Mouse (Mus musculus) midbrain, embryonic 12.5 days (tissue): ENCODE measurements around the gene Cmc4. TPM values are rescaled to one million over a fixed set of nuclear protein-coding genes. Genes with fewer than 3 reads are reported as not detected.

ENCODE experiments used
- ATAC-seq: fragments of 200-750 bp; cut with Nextera tagmentation; 2 replicates; pipeline ENCODE4 v1.8.0; 2017; ENCODE audit warnings: low read depth, moderate TSS enrichment, moderate library complexity; ENCODE audit not compliant: low FRiP score
- H3K27ac ChIP-seq: fragments of 300-500 bp; sonication (generic); replicated peaks from 2 replicates; pipeline ENCODE4 v1.5.1; 2016; ENCODE audit warnings: mild to moderate bottlenecking
- H3K27me3 ChIP-seq: fragments of 300-500 bp; sonication (generic); 2 replicates; pipeline ENCODE4 v1.6.1; 2016; ENCODE audit warnings: mild to moderate bottlenecking
- H3K36me3 ChIP-seq: fragments of 300-500 bp; sonication (generic); 2 replicates; pipeline ENCODE4 v1.6.1; 2016
- H3K4me1 ChIP-seq: fragments of 300-500 bp; sonication (generic); 2 replicates; pipeline ENCODE4 v1.6.1; 2016
- H3K4me2 ChIP-seq: fragments of 300-500 bp; sonication (generic); replicated peaks from 2 replicates; pipeline ENCODE4 v1.6.1; 2016; ENCODE audit warnings: mild to moderate bottlenecking, moderate library complexity
- H3K4me3 ChIP-seq: fragments of 300-500 bp; sonication (generic); 2 replicates; pipeline ENCODE4 v1.5.1; 2016; ENCODE audit warnings: mild to moderate bottlenecking
- H3K9ac ChIP-seq: fragments of 300-500 bp; sonication (generic); replicated peaks from 2 replicates; pipeline ENCODE4 v1.6.1; 2016; ENCODE audit warnings: mild to moderate bottlenecking, moderate library complexity
- H3K9me3 ChIP-seq: fragments of 300-500 bp; sonication (generic); 2 replicates; pipeline ENCODE4 v1.6.1; 2016; ENCODE audit warnings: mild to moderate bottlenecking
- WGBS: fragments of 180-500 bp; shearing (Covaris S2); methylation state at CpG from one replicate; pipeline ENCODE4 v1.1.7; 2016; 5-methylcytosine and 5-hydroxymethylcytosine counted together
- polyA plus RNA-seq: library from polyadenylated mRNA; unstranded; fragments of >200 nt; fragmentation: Nextera tagmentation; extraction: Ambion mirVana; gene quantifications from 2 replicates; pipeline ENCODE4 v1.2.1, GENCODE M21; 2016

Gene Cmc4
- 24.7 and 25.0 TPM in 2 replicates for polyA plus RNA-seq

DNA sequence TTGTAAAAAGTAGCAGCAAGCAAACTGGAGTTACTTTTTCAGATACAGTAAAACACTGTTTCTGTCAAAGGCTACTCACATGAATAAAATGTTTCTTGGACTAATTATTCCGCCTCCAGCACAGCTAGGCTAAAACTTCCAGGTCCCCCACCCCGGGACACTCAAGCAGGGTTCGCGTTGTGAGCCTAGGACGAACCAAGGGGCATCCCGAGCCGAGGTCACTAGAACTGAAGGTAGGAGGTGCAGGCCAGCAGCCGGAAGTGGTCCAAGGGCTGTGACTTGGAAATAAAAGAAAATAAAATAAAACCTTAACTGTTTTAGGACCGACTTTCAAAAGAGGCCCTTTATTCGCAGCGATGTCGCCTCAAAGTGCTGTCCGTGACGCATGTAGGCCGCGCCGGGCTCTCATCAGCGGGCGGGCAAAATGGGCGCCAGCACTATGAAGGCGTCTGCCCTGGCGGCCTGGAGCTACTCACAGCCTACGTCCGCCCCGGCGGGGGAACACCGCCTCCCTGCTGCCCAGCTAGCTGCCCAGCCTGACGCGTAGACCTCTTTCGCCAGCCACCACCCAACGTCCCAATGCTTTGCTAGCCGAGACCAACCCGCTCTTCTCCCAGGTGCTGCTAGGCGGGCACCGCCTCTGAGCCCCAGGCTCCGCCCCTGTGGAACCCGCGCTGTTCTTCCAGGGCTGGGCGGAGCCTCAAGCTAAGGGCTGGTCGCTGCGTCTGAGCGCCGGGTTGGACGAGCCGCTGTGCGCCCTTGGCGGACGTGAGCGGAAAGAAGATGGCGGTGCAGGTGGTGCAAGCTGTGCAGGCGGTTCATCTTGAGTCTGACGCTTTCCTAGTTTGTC lies at the start of gene Cmc4, which contains the start of the genes Mtcp1 and Brcc3:
TSS of gene Cmc4 (minus strand) at position 649 of the 850 bp plus-strand sequence.
TSS of gene Mtcp1 (minus strand) at position 653 of the 850 bp plus-strand sequence.
TSS of gene Brcc3 (plus strand) at position 693 of the 850 bp plus-strand sequence.
- WGBS = 21% methylated on average over 50 of the region's 52 CpGs
- peak within 1 kb of the TSS; percentile 57 for H3K9ac ChIP-seq
- no peaks in the 10 kb centered on the region for H3K9me3 ChIP-seq
- H3K36me3 ChIP-seq = no peaks in the 10 kb centered on the region
- H3K27ac ChIP-seq = peak within 1 kb of the TSS; percentile 91
- H3K4me3 ChIP-seq = peak within 1 kb of the TSS; percentile 53
- peak; percentile 100 for ATAC-seq
- H3K4me2 ChIP-seq = peak within 1 kb of the TSS; percentile 48
- H3K27me3 ChIP-seq = no peaks in the 10 kb centered on the region
- H3K4me1 ChIP-seq = no peaks in the 10 kb centered on the region

DNA sequence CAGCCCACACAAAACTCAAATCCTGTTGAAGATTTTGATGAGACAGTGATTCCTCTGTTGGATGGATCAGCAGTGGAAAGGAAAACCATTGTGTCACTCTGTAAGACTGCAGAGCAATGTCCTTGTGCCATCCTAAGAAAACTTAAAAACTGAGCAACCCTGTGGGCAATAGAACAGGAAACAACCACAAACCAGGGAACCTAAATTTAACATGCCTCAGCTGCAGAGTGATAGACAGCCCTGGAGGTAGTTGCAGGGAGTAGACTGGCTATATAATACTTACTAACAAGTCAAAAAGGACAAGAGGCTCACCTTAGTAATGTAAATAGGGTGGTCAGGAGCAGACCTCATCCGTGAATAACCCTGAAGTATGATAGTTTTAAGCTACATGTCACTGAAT lies 38.2 kb upstream of the Cmc4 start:
- Histone ChIP-seq H3K36me3 (peaks cover 31% of the 10 kb centered on the region), H3K9ac (no peak overlapping the region), H3K4me2 (no peak overlapping the region), H3K9me3 (no peaks in the 10 kb centered on the region), H3K4me3 (no peak overlapping the region), H3K27me3 (no peaks in the 10 kb centered on the region), H3K27ac (no peak overlapping the region), H3K4me1 (no peaks in the 10 kb centered on the region)
- WGBS = 81% methylated on average over 1 of the region's 1 CpGs
- no peak for ATAC-seq

DNA sequence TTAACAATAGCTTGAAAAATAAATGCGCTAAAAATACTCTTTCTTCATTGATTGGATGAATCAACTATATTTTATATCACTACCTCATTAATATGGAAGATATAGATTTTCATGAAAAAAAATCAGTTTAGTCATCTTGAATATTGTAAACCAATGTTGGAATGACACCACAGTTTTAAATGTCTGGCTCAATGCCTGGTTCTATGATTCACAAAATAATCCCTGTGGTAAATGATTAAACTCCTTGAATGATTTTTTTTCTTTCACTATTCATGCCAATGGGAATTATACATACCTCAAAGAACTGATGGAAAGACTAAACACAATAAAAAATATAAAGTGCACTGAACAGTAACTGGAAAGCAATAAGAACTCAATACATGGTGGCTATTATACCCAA lies 6.7 kb downstream of the Cmc4 start:
- WGBS = 81% methylated on average over 1 of the region's 1 CpGs
- H3K4me2 ChIP-seq = no peak overlapping the region
- no peak for ATAC-seq

DNA sequence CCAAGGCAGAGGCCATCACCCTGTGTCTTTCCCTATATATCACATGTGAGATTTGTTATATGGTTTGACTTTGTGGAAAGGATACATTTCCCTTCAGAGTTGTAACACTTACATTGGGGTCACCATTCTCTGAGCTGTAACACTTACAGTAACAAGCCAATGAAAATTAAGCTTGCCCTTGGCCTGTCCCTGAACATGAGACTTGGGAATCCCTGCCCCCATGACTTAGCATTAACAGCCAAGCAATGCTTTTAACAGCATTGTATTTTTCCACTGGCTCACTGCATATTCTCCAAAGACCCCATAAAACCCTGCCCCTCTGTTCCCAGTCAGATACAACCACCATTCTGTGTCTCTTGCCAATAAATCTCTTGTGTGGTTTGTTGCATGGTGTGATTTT lies 13.0 kb downstream of the Cmc4 start:
- ATAC-seq = no peak
- H3K9me3 ChIP-seq = no peaks in the 10 kb centered on the region
- no peak overlapping the region for H3K4me2 ChIP-seq
- no peak overlapping the region for H3K9ac ChIP-seq
- no peaks in the 10 kb centered on the region for H3K27me3 ChIP-seq
- H3K4me3 ChIP-seq = no peak overlapping the region
- no peak overlapping the region for H3K27ac ChIP-seq
- H3K4me1 ChIP-seq = no peaks in the 10 kb centered on the region
- no peaks in the 10 kb centered on the region for H3K36me3 ChIP-seq

More for the DNA sequence above, 6.7 kb downstream of the Cmc4 start:
- no peak overlapping the region for H3K9ac ChIP-seq
- H3K36me3 ChIP-seq = no peaks in the 10 kb centered on the region
- no peaks in the 10 kb centered on the region for H3K4me1 ChIP-seq
- no peak overlapping the region for H3K4me3 ChIP-seq
- no peaks in the 10 kb centered on the region for H3K27me3 ChIP-seq
- H3K27ac ChIP-seq = no peak overlapping the region
- H3K9me3 ChIP-seq = no peaks in the 10 kb centered on the region

DNA sequence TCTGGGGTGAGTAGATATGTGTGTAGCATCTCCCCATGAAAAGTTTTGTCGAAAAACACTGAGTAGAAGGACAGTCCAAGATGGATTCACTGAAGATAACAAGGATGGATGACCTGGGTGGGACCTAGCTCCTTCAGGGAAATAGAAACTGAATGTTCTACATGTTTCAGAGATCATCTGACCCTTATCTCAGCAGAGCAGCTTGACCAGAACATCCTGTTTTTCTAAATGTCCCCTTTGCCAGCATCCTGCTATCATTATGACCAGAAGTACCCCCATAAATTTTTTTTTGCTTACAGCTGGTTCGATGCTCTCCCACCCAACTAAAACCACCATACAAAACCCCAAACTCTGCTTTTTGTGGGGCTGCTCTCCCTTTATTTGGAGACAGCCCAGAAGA lies 13.7 kb downstream of the Cmc4 start:
- no peaks in the 10 kb centered on the region for H3K9me3 ChIP-seq
- no peaks in the 10 kb centered on the region for H3K36me3 ChIP-seq
- no peaks in the 10 kb centered on the region for H3K4me1 ChIP-seq
- H3K27ac ChIP-seq = no peak overlapping the region
- H3K27me3 ChIP-seq = no peaks in the 10 kb centered on the region
- 67% methylated on average over 2 of the region's 2 CpGs for WGBS
- H3K4me3 ChIP-seq = no peak overlapping the region
- H3K4me2 ChIP-seq = no peak overlapping the region
- H3K9ac ChIP-seq = no peak overlapping the region
- ATAC-seq = no peak

DNA sequence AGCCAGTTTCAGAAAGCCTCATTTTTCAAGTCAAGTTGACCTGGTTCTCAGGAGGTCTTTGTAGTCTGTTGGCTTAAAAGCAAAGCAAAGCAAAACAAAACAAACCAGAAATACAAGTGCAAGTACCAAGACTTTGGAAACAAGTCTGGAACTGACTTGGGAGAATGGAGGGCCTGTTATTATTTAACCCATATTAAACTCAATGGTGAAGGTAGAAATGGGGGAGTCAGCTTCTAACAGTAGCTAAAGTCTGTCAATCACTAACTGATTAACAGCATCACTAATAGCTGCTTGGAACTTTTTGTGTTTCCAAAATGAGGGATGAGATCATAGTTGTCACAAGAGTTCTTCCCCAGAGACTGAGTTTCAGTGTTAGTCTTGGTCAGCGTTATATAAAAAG lies 16.9 kb downstream of the Cmc4 start:
- 90% methylated on average over 1 of the region's 1 CpGs for WGBS
- Histone ChIP-seq H3K4me2 (no peak overlapping the region), H3K36me3 (no peaks in the 10 kb centered on the region), H3K4me1 (no peaks in the 10 kb centered on the region), H3K4me3 (no peak overlapping the region), H3K27me3 (no peaks in the 10 kb centered on the region), H3K27ac (no peak overlapping the region), H3K9ac (no peak overlapping the region), H3K9me3 (no peaks in the 10 kb centered on the region)
- ATAC-seq = no peak

DNA sequence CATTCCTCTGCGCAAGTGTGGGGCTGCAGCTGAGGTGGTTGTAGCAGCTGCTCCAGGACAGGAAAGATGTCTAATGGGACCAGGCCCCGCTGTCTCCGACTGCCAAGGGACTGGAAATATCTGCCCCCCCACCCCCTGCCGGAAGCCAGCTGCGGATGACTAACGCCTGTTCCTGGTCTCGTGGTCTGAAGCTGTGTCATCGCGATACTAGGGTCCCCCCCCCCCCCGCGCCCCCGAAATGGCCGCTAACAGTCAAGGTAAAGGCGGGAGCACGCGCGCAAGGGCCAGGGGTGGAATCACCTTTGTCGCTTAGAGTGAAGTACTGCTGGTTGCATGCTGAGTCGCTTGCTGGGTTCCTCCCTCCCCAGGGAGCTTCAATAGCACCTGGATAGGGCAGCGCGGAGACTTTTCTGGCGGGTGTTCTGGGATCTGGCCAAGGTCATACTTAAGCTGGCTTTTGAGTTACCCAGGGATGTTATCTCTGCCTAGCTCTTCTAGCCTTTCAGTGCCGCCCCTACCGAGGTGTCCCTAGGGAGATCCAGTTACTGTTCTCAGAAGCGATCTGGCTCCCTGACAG lies 34.1 kb downstream of the Cmc4 start, which contains the start of the genes Fundc2 and F8:
TSS of gene Fundc2 (plus strand) at position 205 of the 577 bp plus-strand sequence.
TSS of gene F8 (minus strand) at position 421 of the 577 bp plus-strand sequence.
- H3K4me1 ChIP-seq = no peaks in the 10 kb centered on the region
- H3K27me3 ChIP-seq = no peaks in the 10 kb centered on the region
- H3K27ac ChIP-seq = no peak within 1 kb of the TSS; the same call in 1 of the 2 replicates
- peak within 1 kb of the TSS; percentile 49 for H3K4me3 ChIP-seq
- peak within 1 kb of the TSS; percentile 50 for H3K4me2 ChIP-seq
- peak within 1 kb of the TSS; percentile 47 for H3K9ac ChIP-seq
- H3K36me3 ChIP-seq = no peaks in the 10 kb centered on the region
- ATAC-seq = peak; percentile 97
- WGBS = 15% methylated on average over 25 of the region's 25 CpGs
- H3K9me3 ChIP-seq = no peaks in the 10 kb centered on the region

DNA sequence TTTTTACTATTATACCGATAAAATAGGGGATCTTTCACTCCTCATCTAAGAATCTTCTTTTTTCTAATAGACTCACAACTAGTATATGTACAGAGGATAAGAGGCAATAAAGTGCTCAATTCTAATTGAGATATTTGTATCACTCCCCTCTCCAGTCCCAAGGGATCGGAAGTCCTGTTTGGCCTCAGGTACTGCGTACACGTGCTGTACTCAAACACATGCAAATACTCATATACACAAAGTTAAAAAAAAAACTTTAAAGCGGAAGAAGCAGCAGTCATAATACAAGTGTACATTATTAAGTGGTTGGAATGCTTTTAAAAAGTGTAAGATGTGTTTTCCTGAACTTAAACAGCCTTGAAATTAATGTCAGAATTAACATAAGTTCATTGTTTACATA lies 34.7 kb downstream of the Cmc4 start:
- Histone ChIP-seq H3K9ac (no peak overlapping the region), H3K4me1 (no peaks in the 10 kb centered on the region), H3K27me3 (no peaks in the 10 kb centered on the region), H3K4me2 (peak overlapping the region; percentile 50), H3K36me3 (no peaks in the 10 kb centered on the region), H3K4me3 (peak overlapping the region; percentile 49), H3K27ac (no peak overlapping the region), H3K9me3 (no peaks in the 10 kb centered on the region)
- ATAC-seq = peak; percentile 50
- 74% methylated on average over 5 of the region's 5 CpGs for WGBS

DNA sequence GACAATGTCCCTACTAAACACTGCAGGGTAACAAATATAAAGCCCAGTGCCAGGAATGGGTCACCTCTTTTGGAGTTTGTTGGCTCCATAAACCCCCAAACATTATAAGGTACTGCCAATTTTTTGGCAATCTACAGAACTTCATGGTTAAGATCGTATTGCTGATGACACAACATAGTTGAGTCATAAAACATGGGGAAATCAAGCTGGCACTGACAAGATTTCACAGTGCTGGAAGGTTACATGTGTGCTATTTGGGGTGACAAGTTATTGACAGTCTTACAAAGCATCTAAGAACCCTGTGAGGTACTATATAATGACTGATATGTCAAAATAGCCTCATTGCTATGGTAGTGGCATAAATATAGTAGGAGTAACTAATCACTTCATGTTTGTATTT lies 35.2 kb downstream of the Cmc4 start:
- WGBS = 81% methylated on average over 1 of the region's 1 CpGs
- no peak for ATAC-seq
- Histone ChIP-seq H3K27me3 (no peaks in the 10 kb centered on the region), H3K9me3 (no peaks in the 10 kb centered on the region), H3K4me1 (no peaks in the 10 kb centered on the region), H3K27ac (no peak overlapping the region), H3K4me2 (no peak overlapping the region), H3K9ac (no peak overlapping the region), H3K4me3 (no peak overlapping the region), H3K36me3 (no peaks in the 10 kb centered on the region)

DNA sequence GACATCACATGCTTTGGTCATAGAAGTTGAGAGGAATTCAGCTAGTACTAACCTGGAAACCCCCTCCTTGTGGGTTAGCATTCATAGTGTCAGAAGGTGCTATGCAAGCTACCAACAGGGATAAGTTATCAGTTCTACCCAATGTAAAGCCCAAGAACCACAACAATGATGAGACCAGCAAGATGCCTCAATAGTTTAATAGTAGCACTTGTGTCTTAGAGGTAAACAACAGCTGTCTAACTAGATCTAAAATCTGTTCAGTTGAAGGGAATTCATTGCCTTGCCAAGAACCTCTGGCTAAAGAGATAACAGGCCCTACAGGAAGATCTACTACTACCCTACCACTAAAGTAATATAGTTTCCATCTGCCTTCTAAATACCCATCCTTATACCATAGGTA lies 39.6 kb downstream of the Cmc4 start:
- H3K4me2 ChIP-seq = no peak overlapping the region
- ATAC-seq = no peak
- H3K4me1 ChIP-seq = no peaks in the 10 kb centered on the region
- H3K9me3 ChIP-seq = no peaks in the 10 kb centered on the region
- H3K27ac ChIP-seq = no peak overlapping the region
- no peaks in the 10 kb centered on the region for H3K36me3 ChIP-seq
- H3K4me3 ChIP-seq = no peak overlapping the region
- no peak overlapping the region for H3K9ac ChIP-seq
- H3K27me3 ChIP-seq = no peaks in the 10 kb centered on the region

DNA sequence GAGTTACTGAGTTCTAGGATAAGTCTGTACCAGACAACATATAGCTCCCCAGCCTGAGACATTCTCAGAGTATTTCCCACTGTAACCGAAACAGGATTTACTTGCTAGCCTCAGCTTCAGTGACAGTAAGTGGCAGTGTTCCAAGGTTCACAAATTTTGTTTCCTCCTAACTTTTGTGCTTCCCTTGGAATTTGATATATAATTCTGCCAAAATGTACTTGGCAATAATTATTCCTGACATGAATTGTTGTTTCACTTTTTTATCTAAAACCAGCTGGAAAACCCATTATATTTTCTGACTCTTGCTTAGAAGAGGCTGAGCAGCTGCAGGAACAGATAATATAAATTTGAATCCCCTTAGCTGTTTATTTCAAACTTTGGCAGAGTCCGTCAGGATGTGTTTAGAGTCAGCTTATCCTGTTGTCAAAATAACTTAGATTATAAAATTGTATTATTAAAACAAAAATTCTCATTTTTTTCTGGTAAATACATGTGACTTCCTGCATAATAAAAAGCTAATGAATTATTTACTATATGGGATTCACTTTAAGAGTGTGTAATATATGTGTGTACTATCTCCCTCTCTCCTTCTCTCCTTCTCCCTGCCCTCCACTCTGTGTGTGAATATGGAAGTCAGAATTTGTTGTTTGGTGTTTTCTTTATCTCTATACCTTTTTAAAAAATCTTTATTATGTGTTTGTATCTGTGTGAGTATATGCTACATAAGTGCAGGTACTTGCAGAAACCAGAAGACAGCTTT lies 43.5 kb downstream of the Cmc4 start:
- no peak for ATAC-seq
- no peak overlapping the region for H3K9ac ChIP-seq
- H3K27ac ChIP-seq = no peak overlapping the region

DNA sequence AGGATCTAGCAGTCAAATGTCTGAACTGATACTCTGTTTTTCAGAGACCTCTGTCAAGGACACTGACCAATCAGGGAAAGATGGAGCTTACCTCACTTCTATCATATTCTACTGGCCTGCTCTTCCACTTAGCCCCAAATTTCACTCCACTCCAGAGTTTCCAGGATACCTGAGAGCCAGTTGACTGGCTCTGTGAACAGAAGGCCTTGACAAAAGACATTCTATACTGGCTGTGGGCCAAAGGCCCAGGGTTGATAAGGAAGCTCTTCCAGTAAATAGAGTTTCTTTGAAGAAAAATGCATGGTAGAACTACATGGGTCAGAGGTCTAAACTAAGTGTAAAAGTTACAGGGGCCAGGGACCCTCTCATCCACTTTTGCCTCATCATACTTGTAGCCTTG lies 46.2 kb downstream of the Cmc4 start:
- H3K27me3 ChIP-seq = no peaks in the 10 kb centered on the region
- no peaks in the 10 kb centered on the region for H3K4me1 ChIP-seq
- ATAC-seq = no peak
- H3K4me2 ChIP-seq = no peak overlapping the region
- H3K36me3 ChIP-seq = no peaks in the 10 kb centered on the region
- no peak overlapping the region for H3K27ac ChIP-seq
- no peak overlapping the region for H3K9ac ChIP-seq
- no peaks in the 10 kb centered on the region for H3K9me3 ChIP-seq
- no peak overlapping the region for H3K4me3 ChIP-seq

More for the DNA sequence above, 43.5 kb downstream of the Cmc4 start:
- no peak overlapping the region for H3K4me3 ChIP-seq
- 78% methylated on average over 2 of the region's 2 CpGs for WGBS
- no peaks in the 10 kb centered on the region for H3K36me3 ChIP-seq
- H3K27me3 ChIP-seq = no peaks in the 10 kb centered on the region
- no peak overlapping the region for H3K4me2 ChIP-seq
- H3K9me3 ChIP-seq = no peaks in the 10 kb centered on the region
- H3K4me1 ChIP-seq = no peaks in the 10 kb centered on the region
